Mouse (Mus musculus) c-Kit-positive CD71-positive TER-119-positive erythroid progenitor cells, embryonic 14.5 days (primary cell): ENCODE measurements around the gene Pigs.

ENCODE experiments used
- DNase-seq: peaks from one replicate; pipeline ENCODE4 v3.0.0-alpha.2; 2013; ENCODE audit warnings: low spot score

Gene Pigs

GRCm38 (mm10) chr11:78327634-78328511 lies at the start of gene Pigs:
Gene Pigs, plus strand, starts transcription at chr11:78328415.
- peak; percentile 93 for DNase-seq

GRCm38 (mm10) chr11:78278853-78279252 lies 49.4 kb upstream of the Pigs start:
- no peak for DNase-seq

- no peak for DNase-seq
These were observed 48.6 kb upstream of the Pigs start for GRCm38 (mm10) chr11:78279586-78279985.

GRCm38 (mm10) chr11:78289146-78289763 lies 39.0 kb upstream of the Pigs start:
- no peak for DNase-seq

GRCm38 (mm10) chr11:78290654-78291053 lies 37.6 kb upstream of the Pigs start, which contains the start of gene BC030499:
Gene BC030499, plus strand, starts transcription at chr11:78290841.
- no peak for DNase-seq

- DNase-seq, result no peak
These were observed 33.6 kb upstream of the Pigs start for GRCm38 (mm10) chr11:78294585-78294984.

- no peak for DNase-seq
These were observed 27.3 kb upstream of the Pigs start for GRCm38 (mm10) chr11:78300917-78301316.

- peak; percentile 88 for DNase-seq
These were observed 26.7 kb upstream of the Pigs start, which contains the start of gene Spag5 for GRCm38 (mm10) chr11:78301357-78302084. Gene Spag5, plus strand, starts transcription at chr11:78301529.

- DNase-seq, result no peak
These were observed 22.9 kb upstream of the Pigs start for GRCm38 (mm10) chr11:78305272-78305671.

GRCm38 (mm10) chr11:78310861-78311511 lies 17.2 kb upstream of the Pigs start:
- no peak for DNase-seq

GRCm38 (mm10) chr11:78313662-78314061 lies 14.6 kb upstream of the Pigs start:
- no peak for DNase-seq

GRCm38 (mm10) chr11:78318411-78318810 lies 9.8 kb upstream of the Pigs start:
- DNase-seq, result no peak

- DNase-seq, result no peak
These were observed 6.0 kb upstream of the Pigs start for GRCm38 (mm10) chr11:78322076-78322831.

GRCm38 (mm10) chr11:78322860-78323259 lies 5.4 kb upstream of the Pigs start, which contains the start of gene Aldoc:
Gene Aldoc, plus strand, starts transcription at chr11:78322968.
- peak; percentile 81 for DNase-seq

GRCm38 (mm10) chr11:78324000-78324785 lies 4.0 kb upstream of the Pigs start:
- DNase-seq, result no peak

GRCm38 (mm10) chr11:78324965-78325364 lies 3.2 kb upstream of the Pigs start:
- DNase-seq, result no peak

- DNase-seq, result no peak
These were observed 1.0 kb upstream of the Pigs start for GRCm38 (mm10) chr11:78327215-78327614.

- no peak for DNase-seq
These were observed 369 bp downstream of the Pigs start for GRCm38 (mm10) chr11:78328512-78329056.

GRCm38 (mm10) chr11:78332676-78333075 lies 4.5 kb downstream of the Pigs start:
- DNase-seq, result no peak

GRCm38 (mm10) chr11:78333992-78334391 lies 5.8 kb downstream of the Pigs start:
- no peak for DNase-seq
